Mouse (Mus musculus) kidney, postnatal 25 days (tissue): ENCODE data around the gene Fam193b.
A peak's percentile ranks its signal among the peaks of the same experiment; 100 is the strongest.

Experiments used
- DNase-seq, 2 experiments: peaks; one replicate each; pipeline ENCODE4 v3.0.0; 2021; ENCODE audit warnings: mixed read lengths in 2 of 2

Gene Fam193b

GRCm38 (mm10) chr13:55525733-55526553 is 45.0 kb downstream of the Fam193b start:
- no peak for DNase-seq

DNA sequence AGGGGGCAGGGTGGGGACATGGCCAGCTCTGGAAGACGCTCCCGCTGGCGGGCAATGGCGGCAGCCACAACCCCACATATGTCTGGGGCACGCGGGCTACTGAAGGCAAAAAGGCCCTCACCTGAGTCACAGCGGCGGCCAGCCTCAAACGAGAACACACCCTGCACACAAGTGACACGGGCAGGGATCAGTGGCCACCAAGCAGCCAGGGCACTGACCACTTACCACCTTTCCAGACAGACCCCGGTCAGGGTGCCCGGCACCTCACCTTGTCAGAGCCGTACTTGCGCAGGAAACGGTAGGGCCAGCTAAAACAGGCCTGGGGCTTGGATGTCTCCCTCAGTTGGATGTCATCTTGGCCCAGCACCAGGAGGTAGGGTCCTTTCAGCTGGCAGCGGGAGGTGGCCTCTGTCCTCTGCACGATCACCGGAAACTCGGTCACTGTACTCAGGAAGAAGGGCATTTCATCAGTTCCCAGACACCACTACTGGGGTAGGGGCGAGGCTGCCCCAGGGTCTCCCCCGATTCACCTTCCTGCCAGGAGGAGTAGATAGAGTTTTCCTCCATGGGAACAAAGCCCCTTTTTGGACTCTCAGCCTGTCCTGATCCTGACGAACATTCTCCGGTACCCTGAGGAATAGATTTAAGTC is 46.8 kb downstream of the Fam193b start:
- DNase-seq: no peak

- peak; percentile 79 to 85 for DNase-seq
Observed at GRCm38 (mm10) chr13:55523278-55523677, 47.6 kb downstream of the Fam193b start.

DNA sequence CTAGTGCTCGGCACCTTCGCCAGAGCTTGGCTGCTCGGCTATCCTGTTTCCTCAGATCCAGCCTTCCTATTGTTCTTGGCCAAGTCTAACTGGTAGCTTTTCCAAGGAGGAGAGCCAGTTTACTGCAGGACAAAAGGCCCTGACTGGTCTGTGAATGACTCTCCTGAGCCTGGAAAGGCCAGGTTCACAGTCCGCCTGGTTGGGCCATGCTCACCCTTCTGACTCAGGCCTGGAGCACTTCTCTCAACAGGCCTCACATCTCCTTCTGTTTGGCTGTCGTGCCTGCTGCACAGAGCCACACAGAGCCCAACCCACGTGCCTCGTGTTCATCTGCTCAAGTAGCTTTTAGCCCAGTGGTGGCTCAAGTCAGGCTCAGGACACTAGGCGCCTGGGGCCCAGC is 48.2 kb downstream of the Fam193b start:
- DNase-seq: no peak

GRCm38 (mm10) chr13:55519606-55520005 is 51.3 kb downstream of the Fam193b start:
- no peak for DNase-seq

DNA sequence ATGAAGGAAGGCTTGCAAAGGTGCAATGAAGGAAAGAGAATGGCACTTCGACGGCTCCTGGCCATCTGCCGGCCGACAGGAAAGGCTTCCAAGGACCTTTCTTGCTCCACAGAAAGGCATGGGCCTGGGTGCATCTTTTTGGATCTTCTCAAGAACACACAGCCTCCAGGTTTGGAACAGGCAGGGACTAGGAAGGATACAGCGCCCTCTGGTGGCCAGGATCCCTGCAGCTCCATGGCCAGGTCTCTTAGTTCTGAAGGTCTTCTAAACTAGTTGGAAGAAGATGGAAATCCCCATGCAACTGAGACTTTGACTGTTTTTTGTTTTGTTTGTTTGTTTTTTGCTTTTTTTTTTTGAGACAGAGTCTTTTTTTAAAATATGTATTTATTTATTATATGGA is 54.0 kb downstream of the Fam193b start:
- DNase-seq: peak; percentile 84 to 96

- no peak for DNase-seq
Observed at GRCm38 (mm10) chr13:55513828-55514227, 57.1 kb downstream of the Fam193b start.

GRCm38 (mm10) chr13:55513111-55513748 is 57.7 kb downstream of the Fam193b start, which contains the start of gene Pdlim7:
Pdlim7 (minus strand) TSS chr13:55513676.
- DNase-seq: peak; percentile 89 to 92

DNA sequence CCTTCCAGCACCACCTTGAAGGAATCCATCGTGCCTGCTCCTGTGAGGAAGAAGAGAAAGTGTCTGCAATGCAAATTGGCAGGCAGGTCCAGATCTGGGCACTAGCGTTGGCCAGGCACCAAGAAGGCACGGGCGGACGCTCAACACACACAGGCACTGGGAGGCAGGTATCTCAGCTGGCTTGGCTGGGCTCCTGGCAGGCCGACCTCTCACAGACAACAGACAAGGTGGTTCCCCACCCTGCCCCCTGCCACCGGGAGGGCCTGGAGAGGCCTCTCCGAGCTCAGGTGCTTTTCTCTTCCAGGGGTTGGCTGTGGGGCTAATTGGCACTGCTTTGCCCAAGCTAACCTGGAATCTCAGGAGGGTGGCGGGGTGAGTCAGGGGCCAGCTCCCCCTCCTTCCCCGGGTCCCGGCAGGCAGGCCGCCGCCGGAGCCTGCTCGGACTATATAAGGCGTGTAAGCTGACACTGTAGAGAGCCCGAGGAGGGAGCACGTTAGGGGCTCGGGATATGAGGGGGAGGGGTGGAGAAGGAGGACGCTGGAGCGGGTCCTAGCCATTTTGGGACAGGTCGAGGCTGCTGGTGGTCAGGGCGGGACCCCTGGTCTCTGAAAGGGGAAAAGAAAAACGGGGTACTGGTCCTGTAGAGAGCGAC is 58.4 kb downstream of the Fam193b start:
- DNase-seq: peak; percentile 72 to 82

GRCm38 (mm10) chr13:55511492-55511861 is 59.4 kb downstream of the Fam193b start:
- DNase-seq: peak in 1 of 2 experiments; percentile 50

GRCm38 (mm10) chr13:55510668-55511491 is 60.0 kb downstream of the Fam193b start:
- peak; percentile 73 to 83 for DNase-seq

GRCm38 (mm10) chr13:55510332-55510667 is 60.6 kb downstream of the Fam193b start:
- DNase-seq: no peak

GRCm38 (mm10) chr13:55508531-55508930 is 62.4 kb downstream of the Fam193b start:
- DNase-seq: no peak

GRCm38 (mm10) chr13:55507877-55508276 is 63.0 kb downstream of the Fam193b start:
- no peak for DNase-seq

- DNase-seq: no peak
Observed at GRCm38 (mm10) chr13:55506697-55507096, 64.2 kb downstream of the Fam193b start.

DNA sequence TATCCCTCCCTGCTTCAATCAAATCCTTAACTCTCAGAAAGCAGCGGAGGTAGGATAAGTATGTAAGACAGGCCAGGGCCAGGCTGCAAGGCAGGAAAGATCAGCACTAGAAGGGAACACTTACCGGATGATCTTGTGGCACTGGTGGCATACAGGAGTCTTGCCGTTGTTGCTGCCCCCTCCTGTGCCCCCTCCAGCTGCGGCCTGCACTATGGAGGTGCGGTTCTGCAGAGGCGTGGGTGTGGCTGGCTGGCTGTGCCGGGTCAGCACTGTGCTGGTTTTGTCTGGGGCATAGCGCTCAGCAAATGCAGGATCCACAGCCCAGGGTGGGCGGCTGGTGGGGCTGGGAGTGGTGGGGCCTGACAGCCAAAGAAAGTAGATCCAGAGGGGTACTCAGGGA is 65.1 kb downstream of the Fam193b start:
- no peak for DNase-seq

- no peak for DNase-seq
Observed at GRCm38 (mm10) chr13:55504390-55504789, 66.5 kb downstream of the Fam193b start.

DNA sequence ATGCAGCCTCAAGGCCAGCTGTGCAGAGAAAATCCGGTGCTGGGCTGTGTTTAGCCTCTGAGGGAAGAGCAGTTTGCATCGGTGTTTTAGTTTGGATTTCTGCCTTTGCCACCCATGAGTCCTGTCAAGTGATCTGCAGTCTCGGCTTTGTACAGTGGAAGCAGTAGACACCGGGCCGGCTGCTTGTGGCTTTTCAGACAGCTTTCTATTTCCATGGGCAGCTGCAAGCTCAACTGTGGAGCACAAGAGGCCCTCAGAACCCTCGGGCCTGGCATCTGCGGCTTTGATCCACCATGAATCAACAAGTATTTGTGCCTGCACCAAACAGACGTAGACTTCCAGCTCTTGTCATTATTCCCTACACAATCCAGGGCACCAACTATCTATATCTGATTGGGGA is 68.5 kb downstream of the Fam193b start:
- DNase-seq: no peak

DNA sequence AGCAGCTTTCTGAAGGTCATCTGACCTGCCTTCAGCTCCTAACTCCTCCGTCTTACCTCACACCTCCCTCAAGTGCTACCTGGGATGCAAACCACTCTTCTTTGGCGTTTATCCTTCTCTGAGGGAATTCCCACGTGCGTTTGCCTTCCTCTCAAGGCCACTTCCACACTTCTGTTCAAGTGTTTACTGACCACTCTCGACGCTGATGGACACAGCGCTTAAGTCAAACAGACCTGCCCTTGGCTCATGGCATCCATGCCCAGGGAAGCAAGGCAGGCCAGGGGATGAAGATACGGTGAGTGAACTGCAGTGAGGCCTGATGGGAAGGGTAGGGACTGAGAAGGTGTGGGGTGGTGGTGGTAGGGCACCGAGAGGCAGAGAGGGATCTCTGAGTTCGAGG is 70.3 kb downstream of the Fam193b start:
- no peak for DNase-seq

DNA sequence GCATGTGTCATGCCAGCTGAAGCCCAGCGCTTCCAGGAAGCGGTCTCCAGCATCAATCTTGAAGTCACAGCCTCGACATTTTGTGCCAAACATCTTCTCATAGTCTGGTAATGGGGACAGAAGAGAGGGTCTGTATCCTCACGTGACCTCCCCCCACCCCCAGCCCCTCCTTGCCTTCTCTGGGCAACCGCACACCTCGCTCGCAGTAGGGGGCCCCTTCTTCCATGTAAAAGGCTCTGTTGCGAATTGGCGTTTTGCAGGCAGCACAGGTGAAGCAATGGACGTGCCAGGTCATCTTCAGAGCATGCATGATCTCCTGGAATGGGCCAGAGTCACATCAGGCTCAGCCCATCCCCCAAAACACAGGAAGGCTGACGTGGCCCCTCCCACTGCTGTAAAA is 72.0 kb downstream of the Fam193b start:
- DNase-seq: no peak

DNA sequence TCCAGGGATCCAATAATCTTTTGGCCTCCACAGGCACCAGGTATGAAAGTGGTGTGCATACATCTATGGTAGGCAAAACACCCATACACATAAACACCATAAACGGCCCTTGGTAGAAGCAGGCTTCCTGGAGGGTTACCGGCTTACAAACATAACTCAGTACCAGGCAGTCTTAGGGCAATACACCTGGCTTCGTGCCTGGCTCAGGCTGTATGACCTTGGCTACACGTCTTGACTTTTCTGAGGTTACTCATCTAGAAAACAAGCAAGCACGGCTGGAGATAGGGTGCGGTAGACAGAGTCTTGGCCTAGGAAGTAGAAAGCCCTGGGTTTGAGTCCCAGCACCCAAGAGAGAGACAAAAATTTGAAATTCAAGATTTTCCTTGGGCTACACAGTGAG is 74.3 kb downstream of the Fam193b start:
- DNase-seq: peak; percentile 62 to 73

DNA sequence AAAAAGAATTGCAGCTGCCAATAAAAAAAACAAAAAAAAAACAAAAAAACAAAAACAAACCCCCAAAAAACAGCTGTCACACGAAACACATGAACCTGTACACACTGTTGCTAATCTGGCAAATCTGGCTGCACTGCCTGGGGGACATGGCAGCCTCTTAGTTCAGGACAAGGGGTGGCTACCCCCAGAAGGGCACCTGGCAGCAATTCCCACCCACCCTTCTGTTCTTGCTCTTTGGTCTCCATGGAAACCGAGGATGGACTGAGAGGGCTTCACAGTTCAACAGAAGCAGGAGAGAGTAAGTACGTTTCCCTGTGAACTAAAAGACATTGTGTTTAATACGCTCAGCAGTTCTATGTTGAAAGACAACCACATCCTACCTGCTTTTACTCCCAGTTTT is 75.2 kb downstream of the Fam193b start:
- no peak for DNase-seq
